Mouse (Mus musculus) gastrocnemius, postnatal 36 days (tissue): ENCODE measurements around the gene Vmn1r10. TPM values are rescaled to one million over a fixed set of nuclear protein-coding genes. Genes with fewer than 3 reads are reported as not detected.

Source experiments
- DNase-seq, 2 experiments: peaks; one replicate each; pipeline ENCODE4 v3.0.0; 2022
- intact Hi-C: fragments of 180-260 bp; cut with DNase I; formaldehyde crosslinking; loops from one replicate; pipeline ENCODE4 v1.15.1; 2025
- long read RNA-seq, 2 experiments: library from polyadenylated mRNA; stranded (forward); transcript quantifications; one replicate each; pipeline ENCODE4 v2.0.0; 2021
- total RNA-seq, 2 experiments: library from RNA; stranded (reverse); gene quantifications; 2 replicates each; pipeline ENCODE4 v1.2.3; 2021

The Vmn1r10 gene
- not detected for total RNA-seq
- long read RNA-seq, experiment 1, result 0 reads
- long read RNA-seq, experiment 2, result 0 reads

GRCm38 (mm10) chr6:57109154-57109553, at the start of gene Vmn1r10:
Gene Vmn1r10 (plus strand): TSS chr6:57109454.
- DNase-seq, result no peak
- intact Hi-C loops, result no loop called here

- DNase-seq, result no peak
- intact Hi-C loops, result loop anchor here (10.0 kb wide), 1 partner anchor 259 kb away; no protein-coding TSS in a partner anchor
These were observed 45.5 kb upstream of the Vmn1r10 start for GRCm38 (mm10) chr6:57063730-57064129.

GRCm38 (mm10) chr6:57066487-57066886, 42.8 kb upstream of the Vmn1r10 start, which contains the start of gene Vmn1r9:
Gene Vmn1r9 (plus strand): TSS chr6:57066787.
- no peak for DNase-seq
- intact Hi-C loops, result loop anchor here (10.0 kb wide), 1 partner anchor 262 kb away; no protein-coding TSS in a partner anchor

- intact Hi-C loops, result no loop called here
- DNase-seq, result no peak
These were observed 2.9 kb upstream of the Vmn1r10 start for GRCm38 (mm10) chr6:57106358-57106757.

GRCm38 (mm10) chr6:57133155-57133554, 23.9 kb downstream of the Vmn1r10 start, which contains the start of gene Vmn1r11:
Gene Vmn1r11 (plus strand): TSS chr6:57133455.
- intact Hi-C loops, result no loop called here

GRCm38 (mm10) chr6:57156619-57157018, 47.4 kb downstream of the Vmn1r10 start, which contains the start of gene Vmn1r12:
Gene Vmn1r12 (plus strand): TSS chr6:57156919.
- intact Hi-C loops, result no loop called here
- no peak for DNase-seq

More at GRCm38 (mm10) chr6:57133155-57133554, 23.9 kb downstream of the Vmn1r10 start, which contains the start of gene Vmn1r11:
- DNase-seq, result no peak

Other genes with a start within 250 kb of the Vmn1r10 start
- gene Nt5c3, start 185.5 kb upstream of the Vmn1r10 start, total RNA-seq, result 10 to 100 TPM; 54.5 to 56.3 TPM
- under 1 TPM in 1 of 2 experiments, not detected in 1; 0.25 TPM for gene Vmn1r4, start 185.4 kb upstream of the Vmn1r10 start, total RNA-seq
- not detected for gene Vmn1r5, start 139.2 kb upstream of the Vmn1r10 start, total RNA-seq
- gene Vmn1r6, start 112.2 kb upstream of the Vmn1r10 start, total RNA-seq, result not detected
- gene Vmn1r7, start 84.1 kb upstream of the Vmn1r10 start, total RNA-seq, result not detected
- gene Vmn1r8, start 77.2 kb upstream of the Vmn1r10 start, total RNA-seq, result not detected
- gene Vmn1r9, start 42.7 kb upstream of the Vmn1r10 start, total RNA-seq, result not detected
- gene Vmn1r11, start 24.0 kb downstream of the Vmn1r10 start, total RNA-seq, result not detected
- not detected for gene Vmn1r12, start 47.5 kb downstream of the Vmn1r10 start, total RNA-seq
- not detected for gene Vmn1r13, start 93.8 kb downstream of the Vmn1r10 start, total RNA-seq
- gene Vmn1r14, start 122.2 kb downstream of the Vmn1r10 start, total RNA-seq, result not detected
- not detected for gene Vmn1r15, start 148.5 kb downstream of the Vmn1r10 start, total RNA-seq
- gene Vmn1r16, start 220.0 kb downstream of the Vmn1r10 start, total RNA-seq, result not detected